8 mouse cellular contexts compared by ENCODE assay signal in genomic region chr12:84191770-84192169, GRCm38 (mm10). TPM values are rescaled to one million over a fixed set of nuclear protein-coding genes. Genes with fewer than 3 reads are reported as not detected.
DNase-seq lines count a peak whose midpoint lies in the region; ATAC-seq lines count a peak whose summit lies in the region.

No protein-coding gene starts in this region.

- H3K27ac ChIP-seq in liver, embryonic 11.5 days (ENCODE audit: low read depth, low read length) = peak overlapping the region; percentile 99

- ATAC-seq in liver, embryonic 11.5 days (replicated peaks; ENCODE audit: low FRiP score) = peak; percentile 35; the same call in 1 of the 2 replicates

- H3K9me3 ChIP-seq in liver, embryonic 11.5 days (ENCODE audit: control insufficient read depth, low read length) = no peaks in the 10 kb centered on the region; the same call in 1 of the 2 replicates

- H3K4me2 ChIP-seq in liver, embryonic 11.5 days = peak overlapping the region; percentile 93

- intact Hi-C loops in left cerebral cortex, postnatal 4 days (cut with DNase I) = no loop called here

- peak overlapping the region; percentile 93 for H3K4me3 ChIP-seq in liver, embryonic 11.5 days (ENCODE audit: low read depth, low read length)

- peaks cover 5% of the 10 kb centered on the region for H3K36me3 ChIP-seq in liver, embryonic 11.5 days (ENCODE audit: control insufficient read depth, insufficient read depth, low read length)

- H3K27me3 ChIP-seq in liver, embryonic 11.5 days (replicated peaks; ENCODE audit: control insufficient read depth, insufficient read depth, low read length) = no peaks in the 10 kb centered on the region

- 10% methylated on average over 5 of the region's 5 CpGs for WGBS in liver, embryonic 11.5 days

- peaks cover 68% of the 10 kb centered on the region for H3K4me1 ChIP-seq in liver, embryonic 11.5 days (replicated peaks; ENCODE audit: control insufficient read depth, insufficient read depth, low read length)

- H3K9ac ChIP-seq in liver, embryonic 11.5 days (ENCODE audit: low read depth, low read length) = peak overlapping the region; percentile 98

- peak; percentile 10 for DNase-seq in cerebellum, adult 11 months
- DNase-seq in cerebellum, adult 8-10 months = no peak
- DNase-seq in right cerebral cortex, postnatal 14 days = peak; percentile 3
- no peak for DNase-seq in right cerebral cortex, adult 2 months (ENCODE audit: low spot score in 2 of 2)
- DNase-seq in liver, embryonic 11.5 days (ENCODE audit: low spot score) = no peak
- no peak for DNase-seq in layer of hippocampus, adult 11-12 months (ENCODE audit: low spot score)
- no peak for DNase-seq in left cerebral cortex, postnatal 4 days
- DNase-seq in left cerebral cortex, adult 18-20 months (ENCODE audit: low spot score in 2 of 2) = no peak

RNA-seq across cellular contexts. Expression of gene Elmsan1, which starts 26.9 kb away (rescaled TPM):
- polyA plus RNA-seq in liver, embryonic 11.5 days (2014; fragmentation: Nextera tagmentation; extraction: Ambion mirVana) = 12.6 and 13.4 TPM in 2 replicates
- 10 to 100 TPM; 12.9 to 14.9 TPM for total RNA-seq in left cerebral cortex, postnatal 4 days (2021)
- total RNA-seq in left cerebral cortex, adult 18-20 months (2021) = 10 to 100 TPM; 18.2 to 19.8 TPM

RNA-seq across cellular contexts. Expression of gene Pnma1, which starts 43.5 kb away (rescaled TPM):
- 0.27 and 0.53 TPM in 2 replicates for polyA plus RNA-seq in liver, embryonic 11.5 days (2014; fragmentation: Nextera tagmentation; extraction: Ambion mirVana)
- 10 to 100 TPM; 11.0 to 11.1 TPM for total RNA-seq in left cerebral cortex, postnatal 4 days (2021)
- 1 to 10 TPM; 4.2 to 6.9 TPM for total RNA-seq in left cerebral cortex, adult 18-20 months (2021)

Comparison
In these comparisons a context has a peak if more than half of its experiments do, and no peak if none do; other contexts are left out.
1. DNase-seq: peak in cerebellum, adult 11 months (single experiment) and right cerebral cortex, postnatal 14 days (single experiment); none in cerebellum, adult 8-10 months (single experiment), right cerebral cortex, adult 2 months (0 of 2), liver, embryonic 11.5 days (single experiment), layer of hippocampus, adult 11-12 months (single experiment), left cerebral cortex, postnatal 4 days (single experiment) and left cerebral cortex, adult 18-20 months (0 of 2).